ENCODE assay signal across 16 mouse cellular contexts in genomic region chr12:79663893-79664574, GRCm38 (mm10).
DNase-seq lines count a peak whose midpoint lies in the region; ATAC-seq and TF ChIP-seq lines count a peak whose summit lies in the region.
"Had no signal": no experiment of that assay in that cellular context is flagged by ENCODE, and none has a peak within 500 bp of the region (broad histone marks: within the 10 kb centered on the region; RNA-seq: fewer than 3 reads in every experiment).

No protein-coding gene starts in this region.

- H3K9me3 ChIP-seq in embryonic facial prominence, embryonic 13.5 days: peaks cover 4% of the 10 kb centered on the region; the same call in 1 of the 2 replicates
- H3K9me3 ChIP-seq in limb, embryonic 13.5 days: peaks cover 7% of the 10 kb centered on the region; the same call in 1 of the 2 replicates
- no peaks in the 10 kb centered on the region for H3K9me3 ChIP-seq in midbrain, embryonic 11.5 days (ENCODE audit: control insufficient read depth, low read length)
- H3K9me3 ChIP-seq in neural tube, embryonic 15.5 days (replicated peaks): no peaks in the 10 kb centered on the region
- H3K9me3 ChIP-seq: midbrain, embryonic 12.5 days had no signal

- H3K27me3 ChIP-seq in embryonic facial prominence, embryonic 13.5 days: no peaks in the 10 kb centered on the region
- H3K27me3 ChIP-seq in limb, embryonic 13.5 days: no peaks in the 10 kb centered on the region
- no peaks in the 10 kb centered on the region for H3K27me3 ChIP-seq in midbrain, embryonic 11.5 days (ENCODE audit: control insufficient read depth, insufficient read depth, low read length)
- H3K27me3 ChIP-seq in neural tube, embryonic 15.5 days (replicated peaks): no peaks in the 10 kb centered on the region
- H3K27me3 ChIP-seq: midbrain, embryonic 12.5 days had no signal

- 50% methylated on average over 7 of the region's 7 CpGs for WGBS in embryonic facial prominence, embryonic 13.5 days
- 43% methylated on average over 7 of the region's 7 CpGs for WGBS in limb, embryonic 13.5 days
- 83% methylated on average over 7 of the region's 7 CpGs for WGBS in midbrain, embryonic 11.5 days
- WGBS in neural tube, embryonic 15.5 days: 48% methylated on average over 7 of the region's 7 CpGs

- no peak overlapping the region for H3K4me3 ChIP-seq in gastrocnemius, adult 2 months
- H3K4me3 ChIP-seq in embryonic facial prominence, embryonic 13.5 days: no peak overlapping the region
- no peak overlapping the region for H3K4me3 ChIP-seq in limb, embryonic 13.5 days
- H3K4me3 ChIP-seq in midbrain, embryonic 11.5 days (ENCODE audit: low read depth, low read length): no peak overlapping the region
- H3K4me3 ChIP-seq in neural tube, embryonic 15.5 days (replicated peaks): no peak overlapping the region
- H3K4me3 ChIP-seq: midbrain, embryonic 12.5 days had no signal

- peak overlapping the region; percentile 76 for H3K27ac ChIP-seq in gastrocnemius, adult 2 months
- H3K27ac ChIP-seq in embryonic facial prominence, embryonic 13.5 days: peak overlapping the region; percentile 86
- H3K27ac ChIP-seq in limb, embryonic 13.5 days: peak overlapping the region; percentile 72
- H3K27ac ChIP-seq in midbrain, embryonic 11.5 days (ENCODE audit: low read depth, low read length): no peak overlapping the region
- H3K27ac ChIP-seq in neural tube, embryonic 15.5 days (replicated peaks): no peak overlapping the region
- H3K27ac ChIP-seq: midbrain, embryonic 12.5 days had no signal

- no peaks in the 10 kb centered on the region for H3K36me3 ChIP-seq in embryonic facial prominence, embryonic 13.5 days
- H3K36me3 ChIP-seq in limb, embryonic 13.5 days: no peaks in the 10 kb centered on the region
- no peaks in the 10 kb centered on the region for H3K36me3 ChIP-seq in midbrain, embryonic 11.5 days (ENCODE audit: control insufficient read depth, insufficient read depth, low read length)
- no peaks in the 10 kb centered on the region for H3K36me3 ChIP-seq in neural tube, embryonic 15.5 days
- H3K36me3 ChIP-seq: midbrain, embryonic 12.5 days had no signal

- no peak for ATAC-seq in embryonic facial prominence, embryonic 13.5 days (ENCODE audit: insufficient number of reproducible peaks, insufficient read depth, low FRiP score, low TSS enrichment, low read depth)
- ATAC-seq in limb, embryonic 13.5 days (ENCODE audit: low FRiP score, low read depth): 0 out of 2 replicates have a peak, but pooled peaks have one; percentile 24
- no peak for ATAC-seq in midbrain, embryonic 11.5 days (ENCODE audit: low FRiP score)
- no peak for ATAC-seq in neural tube, embryonic 15.5 days (ENCODE audit: low FRiP score)
- ATAC-seq: hindbrain, embryonic 16.5 days; liver, postnatal 0 days had no signal

- H3K4me2 ChIP-seq in embryonic facial prominence, embryonic 13.5 days: no peak overlapping the region; the same call in 1 of the 2 replicates
- H3K4me2 ChIP-seq in limb, embryonic 13.5 days (replicated peaks): no peak overlapping the region
- no peak overlapping the region for H3K4me2 ChIP-seq in midbrain, embryonic 11.5 days
- H3K4me2 ChIP-seq in neural tube, embryonic 15.5 days: no peak overlapping the region
- H3K4me2 ChIP-seq: midbrain, embryonic 12.5 days had no signal

- peaks cover 41% of the 10 kb centered on the region for H3K4me1 ChIP-seq in embryonic facial prominence, embryonic 13.5 days
- H3K4me1 ChIP-seq in limb, embryonic 13.5 days: peaks cover 43% of the 10 kb centered on the region
- H3K4me1 ChIP-seq in midbrain, embryonic 11.5 days (ENCODE audit: control insufficient read depth, insufficient read depth, low read length): peaks cover 5% of the 10 kb centered on the region
- peaks cover 17% of the 10 kb centered on the region for H3K4me1 ChIP-seq in neural tube, embryonic 15.5 days

- intact Hi-C loops in gastrocnemius, adult 2 months (cut with DNase I): loop anchor here (5.0 kb wide), 1 partner anchor 93 kb away; no protein-coding TSS in a partner anchor

- DNase-seq in gastrocnemius, adult 2 months: no peak
- no peak for DNase-seq in gastrocnemius, postnatal 4 days (ENCODE audit: low spot score in 2 of 2)
- DNase-seq in NIH3T3 (ENCODE audit: low read depth): peak; percentile 35
- no peak for DNase-seq in midbrain, embryonic 11.5 days (ENCODE audit: low spot score, missing footprints)
- DNase-seq in T-cell, adult 2 months (ENCODE audit: low spot score): no peak
- DNase-seq: adrenal gland, postnatal 25 days; cerebellum, postnatal 25 days; layer of hippocampus, postnatal 36 days; left cerebral cortex, postnatal 4 days; liver, postnatal 0 days; thymus, postnatal 25 days had no signal

- no peak overlapping the region for H3K9ac ChIP-seq in embryonic facial prominence, embryonic 13.5 days
- no peak overlapping the region for H3K9ac ChIP-seq in limb, embryonic 13.5 days
- H3K9ac ChIP-seq in midbrain, embryonic 11.5 days (ENCODE audit: low read length): no peak overlapping the region
- H3K9ac ChIP-seq in neural tube, embryonic 15.5 days (replicated peaks): no peak overlapping the region
- H3K9ac ChIP-seq: liver, postnatal 0 days; midbrain, embryonic 12.5 days had no signal

- TF ChIP-seq CTCF in gastrocnemius, adult 2 months (IDR thresholded peaks at IDR 0.05): no peak

Comparison
In these comparisons a context has a peak if more than half of its experiments do, and no peak if none do; other contexts are left out.
1. H3K27ac ChIP-seq: peak in gastrocnemius, adult 2 months (single experiment), embryonic facial prominence, embryonic 13.5 days (single experiment) and limb, embryonic 13.5 days (single experiment); none in midbrain, embryonic 11.5 days (single experiment) and neural tube, embryonic 15.5 days (single experiment).